Mouse (Mus musculus) left cerebral cortex, adult 18-20 months (tissue): ENCODE results near the gene BC052040. TPM values are rescaled to one million over a fixed set of nuclear protein-coding genes. Genes with fewer than 3 reads are reported as not detected.

Experiments used
- DNase-seq, 2 experiments: peaks; one replicate each; pipeline ENCODE4 v3.0.0; 2021 to 2022; ENCODE audit warnings: low spot score in 2 of 2, mixed read lengths in 1 of 2
- long read RNA-seq, 2 experiments: library from polyadenylated mRNA; stranded (forward); transcript quantifications; one replicate each; pipeline ENCODE4 v2.0.0; 2021
- total RNA-seq, 2 experiments: library from RNA; stranded (reverse); gene quantifications; 2 replicates each; pipeline ENCODE4 v1.2.3; 2021

Gene BC052040
- 1 to 10 TPM; 7.8 to 8.3 TPM for total RNA-seq
- long read RNA-seq, experiment 1, partial matches to known transcripts: 1 of 9 reads
- long read RNA-seq, experiment 1, other reads (novel, unspliced or antisense): 3 of 9 reads
- long read RNA-seq, experiment 2, transcript BC052040-201 (11 exons, 2,735 nt): major isoform, 5 of 9 reads
- long read RNA-seq, experiment 2, partial matches to known transcripts: 1 of 9 reads
- long read RNA-seq, experiment 2, other reads (novel, unspliced or antisense): 3 of 9 reads

GRCm38 (mm10) chr2:115581241-115581988 is at the start of gene BC052040:
Gene BC052040, plus strand, starts transcription at chr2:115581716.
- DNase-seq: peak; percentile 81 to 90

- DNase-seq: no peak
Observed at GRCm38 (mm10) chr2:115538009-115538690, 43.4 kb upstream of the BC052040 start.

- DNase-seq: no peak
Observed at GRCm38 (mm10) chr2:115538691-115539283, 42.7 kb upstream of the BC052040 start.

- no peak for DNase-seq
Observed at GRCm38 (mm10) chr2:115539731-115540130, 41.8 kb upstream of the BC052040 start.

GRCm38 (mm10) chr2:115542401-115543123 is 39.0 kb upstream of the BC052040 start:
- DNase-seq: no peak

GRCm38 (mm10) chr2:115543212-115543611 is 38.3 kb upstream of the BC052040 start:
- DNase-seq: no peak

- DNase-seq: no peak
Observed at GRCm38 (mm10) chr2:115551901-115552300, 29.6 kb upstream of the BC052040 start.

- no peak for DNase-seq
Observed at GRCm38 (mm10) chr2:115562155-115562827, 19.2 kb upstream of the BC052040 start.

GRCm38 (mm10) chr2:115563436-115564093 is 18.0 kb upstream of the BC052040 start:
- no peak for DNase-seq

GRCm38 (mm10) chr2:115571996-115572395 is 9.5 kb upstream of the BC052040 start:
- no peak for DNase-seq

- no peak for DNase-seq
Observed at GRCm38 (mm10) chr2:115574802-115575201, 6.7 kb upstream of the BC052040 start.

GRCm38 (mm10) chr2:115579171-115579900 is 2.2 kb upstream of the BC052040 start:
- DNase-seq: no peak

GRCm38 (mm10) chr2:115579976-115580375 is 1.5 kb upstream of the BC052040 start:
- DNase-seq: no peak

GRCm38 (mm10) chr2:115581989-115582608 is 583 bp downstream of the BC052040 start:
- peak in 1 of 2 experiments; percentile 4 for DNase-seq

GRCm38 (mm10) chr2:115583776-115584175 is 2.3 kb downstream of the BC052040 start:
- no peak for DNase-seq

- no peak for DNase-seq
Observed at GRCm38 (mm10) chr2:115590602-115591001, 9.1 kb downstream of the BC052040 start.

- DNase-seq: peak; percentile 35 to 67
Observed at GRCm38 (mm10) chr2:115592651-115593119, 11.2 kb downstream of the BC052040 start.

- no peak for DNase-seq
Observed at GRCm38 (mm10) chr2:115597017-115597416, 15.5 kb downstream of the BC052040 start.

GRCm38 (mm10) chr2:115598266-115598665 is 16.8 kb downstream of the BC052040 start:
- DNase-seq: no peak
